Mouse (Mus musculus): ENCODE measurements at regions not wholly inside any gene's neighbourhood (a gene's known extent, or its start where the extent isn't known, plus 50 kb on each side); places are given as distances from the start of the nearest gene placed in this dataset.

- no peak overlapping the region for H3K4me2 ChIP-seq (ENCODE audit: low read length)
- 67% methylated on average over 7 of the region's 7 CpGs for WGBS
- no peak overlapping the region for H3K4me3 ChIP-seq (ENCODE audit: low read depth, low read length)
- no peaks in the 10 kb centered on the region for H3K36me3 ChIP-seq (ENCODE audit: control insufficient read depth, insufficient read depth, low read length)
- H3K9me3 ChIP-seq (replicated peaks; ENCODE audit: control insufficient read depth, low read length, poor library complexity, severe bottlenecking): no peaks in the 10 kb centered on the region
- no peak overlapping the region for H3K9ac ChIP-seq (ENCODE audit: low read depth, low read length)
- no peaks in the 10 kb centered on the region for H3K27me3 ChIP-seq (ENCODE audit: control insufficient read depth, insufficient read depth, low read depth, low read length)
- ATAC-seq: peak; percentile 39; the same call in 1 of the 2 replicates
- no peaks in the 10 kb centered on the region; the same call in 1 of the 2 replicates for H3K4me1 ChIP-seq (ENCODE audit: control insufficient read depth, insufficient read depth, low read length)
- H3K27ac ChIP-seq (ENCODE audit: low read length): no peak overlapping the region
Observed at GRCm38 (mm10) chr4:114712005-114712665, 109.4 kb upstream of the Gm12830 start.

- Histone ChIP-seq H3K4me1 (ENCODE audit: control insufficient read depth, insufficient read depth, low read length) (no peaks in the 10 kb centered on the region; the same call in 1 of the 2 replicates), H3K4me3 (ENCODE audit: low read depth, low read length) (no peak overlapping the region), H3K9ac (ENCODE audit: low read depth, low read length) (no peak overlapping the region), H3K4me2 (ENCODE audit: low read length) (no peak overlapping the region), H3K27me3 (ENCODE audit: control insufficient read depth, insufficient read depth, low read depth, low read length) (no peaks in the 10 kb centered on the region), H3K36me3 (ENCODE audit: control insufficient read depth, insufficient read depth, low read length) (no peaks in the 10 kb centered on the region), H3K9me3 (replicated peaks; ENCODE audit: control insufficient read depth, low read length, poor library complexity, severe bottlenecking) (no peaks in the 10 kb centered on the region; the same call in 1 of the 2 replicates), H3K27ac (ENCODE audit: low read length) (no peak overlapping the region)
- 70% methylated on average over 4 of the region's 4 CpGs for WGBS
- ATAC-seq: 0 out of 2 replicates have a peak, but pooled peaks have one; percentile 45
Observed at GRCm38 (mm10) chr4:114712921-114713527, 108.5 kb upstream of the Gm12830 start.

GRCm38 (mm10) chr4:114716703-114717102 is 104.8 kb upstream of the Gm12830 start:
- Histone ChIP-seq H3K4me2 (ENCODE audit: low read length) (no peak overlapping the region), H3K4me1 (ENCODE audit: control insufficient read depth, insufficient read depth, low read length) (no peaks in the 10 kb centered on the region; the same call in 1 of the 2 replicates), H3K9ac (ENCODE audit: low read depth, low read length) (no peak overlapping the region), H3K27ac (ENCODE audit: low read length) (no peak overlapping the region), H3K27me3 (ENCODE audit: control insufficient read depth, insufficient read depth, low read depth, low read length) (no peaks in the 10 kb centered on the region), H3K4me3 (ENCODE audit: low read depth, low read length) (no peak overlapping the region), H3K36me3 (ENCODE audit: control insufficient read depth, insufficient read depth, low read length) (no peaks in the 10 kb centered on the region), H3K9me3 (replicated peaks; ENCODE audit: control insufficient read depth, low read length, poor library complexity, severe bottlenecking) (no peaks in the 10 kb centered on the region; the same call in 1 of the 2 replicates)
- 84% methylated on average over 2 of the region's 2 CpGs for WGBS
- ATAC-seq: no peak

- H3K4me1 ChIP-seq (ENCODE audit: control insufficient read depth, insufficient read depth, low read length): no peaks in the 10 kb centered on the region
- ATAC-seq: no peak
- no peaks in the 10 kb centered on the region for H3K27me3 ChIP-seq (ENCODE audit: control insufficient read depth, insufficient read depth, low read depth, low read length)
- no peaks in the 10 kb centered on the region for H3K36me3 ChIP-seq (ENCODE audit: control insufficient read depth, insufficient read depth, low read length)
- no peak overlapping the region for H3K27ac ChIP-seq (ENCODE audit: low read length)
- peaks cover 3% of the 10 kb centered on the region; the same call in 1 of the 2 replicates for H3K9me3 ChIP-seq (replicated peaks; ENCODE audit: control insufficient read depth, low read length, poor library complexity, severe bottlenecking)
- WGBS: 68% methylated on average over 3 of the region's 3 CpGs
- no peak overlapping the region for H3K4me2 ChIP-seq (ENCODE audit: low read length)
- no peak overlapping the region for H3K9ac ChIP-seq (ENCODE audit: low read depth, low read length)
- no peak overlapping the region for H3K4me3 ChIP-seq (ENCODE audit: low read depth, low read length)
Observed at GRCm38 (mm10) chr4:114720696-114721095, 100.8 kb upstream of the Gm12830 start.

- no peaks in the 10 kb centered on the region for H3K27me3 ChIP-seq (ENCODE audit: control insufficient read depth, insufficient read depth, low read depth, low read length)
- H3K4me3 ChIP-seq (ENCODE audit: low read depth, low read length): no peak overlapping the region
- H3K9ac ChIP-seq (ENCODE audit: low read depth, low read length): no peak overlapping the region
- 75% methylated on average over 2 of the region's 2 CpGs for WGBS
- no peaks in the 10 kb centered on the region for H3K4me1 ChIP-seq (ENCODE audit: control insufficient read depth, insufficient read depth, low read length)
- no peak for ATAC-seq
- H3K27ac ChIP-seq (ENCODE audit: low read length): no peak overlapping the region
- H3K9me3 ChIP-seq (replicated peaks; ENCODE audit: control insufficient read depth, low read length, poor library complexity, severe bottlenecking): peaks cover 3% of the 10 kb centered on the region; the same call in 1 of the 2 replicates
- no peaks in the 10 kb centered on the region for H3K36me3 ChIP-seq (ENCODE audit: control insufficient read depth, insufficient read depth, low read length)
- H3K4me2 ChIP-seq (ENCODE audit: low read length): no peak overlapping the region
Observed at GRCm38 (mm10) chr4:114721386-114721785, 100.1 kb upstream of the Gm12830 start.

DNA sequence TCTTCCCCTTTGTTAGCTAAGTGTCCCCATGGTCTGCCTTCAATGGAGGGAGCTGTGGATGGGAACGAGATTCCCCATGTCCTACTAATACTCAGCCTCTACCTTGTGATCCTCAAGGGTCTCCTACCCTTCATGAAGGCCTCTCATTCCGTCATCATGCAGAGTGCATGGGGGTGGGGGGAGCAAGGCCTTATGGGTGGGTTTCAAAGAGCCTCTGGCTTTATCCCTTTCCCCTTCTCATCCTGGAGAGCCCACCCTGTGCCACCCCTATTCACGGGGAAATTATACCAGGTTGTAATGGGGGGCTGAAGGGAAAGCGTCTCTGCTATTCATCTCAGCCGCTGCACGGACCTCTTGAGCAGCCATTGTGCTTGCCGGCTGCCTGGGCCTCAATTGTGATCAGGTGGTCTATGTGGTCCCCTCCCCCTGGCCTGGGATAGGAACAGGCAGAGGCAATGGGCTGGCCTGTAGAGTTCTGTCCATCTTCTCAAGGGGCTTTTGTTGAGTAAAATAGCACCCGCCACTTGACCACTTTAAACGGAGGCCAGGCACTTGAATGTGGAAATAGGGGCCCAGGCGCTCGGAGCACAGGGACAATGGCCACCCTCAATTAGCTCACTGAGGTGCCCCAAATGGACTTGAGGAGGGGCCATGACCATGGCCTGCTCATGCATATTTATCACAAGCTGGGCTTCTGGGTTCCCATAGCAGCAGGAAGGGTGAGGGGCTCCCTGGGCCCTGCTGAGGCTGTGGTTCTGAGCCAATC is 93.1 kb upstream of the Gm12830 start:
- Histone ChIP-seq H3K27me3 (ENCODE audit: control insufficient read depth, insufficient read depth, low read depth, low read length) (no peaks in the 10 kb centered on the region), H3K4me1 (ENCODE audit: control insufficient read depth, insufficient read depth, low read length) (no peaks in the 10 kb centered on the region), H3K4me2 (ENCODE audit: low read length) (no peak overlapping the region), H3K4me3 (ENCODE audit: low read depth, low read length) (no peak overlapping the region), H3K36me3 (ENCODE audit: control insufficient read depth, insufficient read depth, low read length) (no peaks in the 10 kb centered on the region), H3K27ac (ENCODE audit: low read length) (no peak overlapping the region), H3K9me3 (replicated peaks; ENCODE audit: control insufficient read depth, low read length, poor library complexity, severe bottlenecking) (0 out of 2 replicates have a peak, but pooled peaks cover 3% of the 10 kb centered on the region), H3K9ac (ENCODE audit: low read depth, low read length) (no peak overlapping the region)
- WGBS: 56% methylated on average over 11 of the region's 11 CpGs
- peak; percentile 75 for ATAC-seq

DNA sequence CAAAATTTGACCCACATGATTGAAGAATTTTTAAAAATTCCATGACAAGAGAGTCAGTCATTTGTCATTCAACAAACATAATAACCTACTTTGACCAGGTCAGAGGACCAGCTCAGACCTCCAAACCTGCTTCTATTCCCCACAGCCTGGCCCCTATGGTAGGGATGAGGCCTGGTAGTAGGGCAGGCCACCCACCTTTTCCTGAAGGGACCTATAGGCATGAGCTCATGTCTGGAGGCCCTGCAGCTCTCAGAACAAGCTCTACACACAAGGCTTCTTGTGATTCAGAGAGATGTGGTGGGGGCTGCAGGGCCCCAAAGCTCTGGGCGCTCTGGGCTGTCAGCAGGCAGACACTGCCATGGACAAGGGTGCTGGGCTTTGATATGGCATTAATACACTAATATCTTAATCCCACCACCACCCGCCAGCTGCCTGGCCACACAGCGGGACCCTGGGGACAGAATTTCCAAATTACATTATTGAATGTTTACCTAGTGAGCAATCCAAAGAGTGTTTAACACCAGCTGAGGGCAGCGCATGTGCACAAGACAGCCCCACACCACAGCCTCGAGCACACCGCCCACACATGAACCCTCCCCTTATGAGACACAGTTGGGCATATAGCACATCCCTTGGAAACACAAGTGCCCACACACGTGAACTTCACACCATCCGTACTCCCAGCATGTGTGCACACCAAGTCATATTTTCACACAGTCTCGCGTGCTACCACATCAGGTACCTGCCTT is 88.1 kb upstream of the Gm12830 start:
- Histone ChIP-seq H3K4me1 (ENCODE audit: control insufficient read depth, insufficient read depth, low read length) (no peaks in the 10 kb centered on the region), H3K36me3 (ENCODE audit: control insufficient read depth, insufficient read depth, low read length) (no peaks in the 10 kb centered on the region), H3K27me3 (ENCODE audit: control insufficient read depth, insufficient read depth, low read depth, low read length) (no peaks in the 10 kb centered on the region), H3K4me3 (ENCODE audit: low read depth, low read length) (no peak overlapping the region), H3K9ac (ENCODE audit: low read depth, low read length) (no peak overlapping the region), H3K27ac (ENCODE audit: low read length) (no peak overlapping the region), H3K4me2 (ENCODE audit: low read length) (no peak overlapping the region), H3K9me3 (replicated peaks; ENCODE audit: control insufficient read depth, low read length, poor library complexity, severe bottlenecking) (no peaks in the 10 kb centered on the region)
- 77% methylated on average over 10 of the region's 10 CpGs for WGBS
- no peak for ATAC-seq

- no peak for ATAC-seq
- no peak overlapping the region for H3K9ac ChIP-seq (ENCODE audit: low read depth, low read length)
- H3K27ac ChIP-seq (ENCODE audit: low read length): no peak overlapping the region
- H3K4me3 ChIP-seq (ENCODE audit: low read depth, low read length): no peak overlapping the region
- H3K4me1 ChIP-seq (ENCODE audit: control insufficient read depth, insufficient read depth, low read length): no peaks in the 10 kb centered on the region
- H3K4me2 ChIP-seq (ENCODE audit: low read length): no peak overlapping the region
- H3K9me3 ChIP-seq (replicated peaks; ENCODE audit: control insufficient read depth, low read length, poor library complexity, severe bottlenecking): no peaks in the 10 kb centered on the region
- no peaks in the 10 kb centered on the region for H3K36me3 ChIP-seq (ENCODE audit: control insufficient read depth, insufficient read depth, low read length)
- no peaks in the 10 kb centered on the region for H3K27me3 ChIP-seq (ENCODE audit: control insufficient read depth, insufficient read depth, low read depth, low read length)
- 69% methylated on average over 16 of the region's 16 CpGs for WGBS
Observed at GRCm38 (mm10) chr4:114738903-114739667, 82.4 kb upstream of the Gm12830 start.
